Mouse (Mus musculus) c-Kit-positive CD71-positive TER-119-positive erythroid progenitor cells, embryonic 14.5 days (primary cell): Measurements from ENCODE around the gene Dnah8.
A peak's percentile ranks its signal among the peaks of the same experiment; 100 is the strongest.
"Not testable (repeated sequence)": the region's sequence is repeated elsewhere in the genome, so short reads cannot be mapped to it uniquely, and the experiment has no call there.

ENCODE experiments used
- DNase-seq: peaks from one replicate; pipeline ENCODE4 v3.0.0-alpha.2; 2013; ENCODE audit warnings: low spot score

The Dnah8 gene

GRCm38 (mm10) chr17:30624132-30624531 is at the start of gene Dnah8:
Gene Dnah8, plus strand, starts transcription at chr17:30624354.
- DNase-seq = not testable (repeated sequence)

GRCm38 (mm10) chr17:30574783-30575075 is 49.4 kb upstream of the Dnah8 start:
- no peak for DNase-seq

- DNase-seq = peak; percentile 49
Measured at GRCm38 (mm10) chr17:30575121-30575904, 48.8 kb upstream of the Dnah8 start.

GRCm38 (mm10) chr17:30575941-30576773 is 48.0 kb upstream of the Dnah8 start, which contains the start of gene Btbd9:
Gene Btbd9, minus strand, starts transcription at chr17:30576488.
- DNase-seq = peak; percentile 97

GRCm38 (mm10) chr17:30576946-30577345 is 47.2 kb upstream of the Dnah8 start:
- no peak for DNase-seq

GRCm38 (mm10) chr17:30580781-30581180 is 43.4 kb upstream of the Dnah8 start:
- DNase-seq = no peak

- no peak for DNase-seq
Measured at GRCm38 (mm10) chr17:30581201-30581600, 43.0 kb upstream of the Dnah8 start.

GRCm38 (mm10) chr17:30582313-30582712 is 41.8 kb upstream of the Dnah8 start:
- DNase-seq = no peak

GRCm38 (mm10) chr17:30583258-30584001 is 40.7 kb upstream of the Dnah8 start:
- DNase-seq = no peak

- DNase-seq = peak; percentile 46
Measured at GRCm38 (mm10) chr17:30590417-30591198, 33.5 kb upstream of the Dnah8 start.

GRCm38 (mm10) chr17:30594407-30594806 is 29.7 kb upstream of the Dnah8 start:
- DNase-seq = no peak

- DNase-seq = no peak
Measured at GRCm38 (mm10) chr17:30594846-30595245, 29.3 kb upstream of the Dnah8 start.

GRCm38 (mm10) chr17:30597786-30598185 is 26.4 kb upstream of the Dnah8 start:
- DNase-seq = no peak

- DNase-seq = no peak
Measured at GRCm38 (mm10) chr17:30598300-30598699, 25.9 kb upstream of the Dnah8 start.

- DNase-seq = no peak
Measured at GRCm38 (mm10) chr17:30602175-30602574, 22.0 kb upstream of the Dnah8 start.

GRCm38 (mm10) chr17:30604296-30604695 is 19.9 kb upstream of the Dnah8 start:
- DNase-seq = no peak

GRCm38 (mm10) chr17:30605001-30605400 is 19.2 kb upstream of the Dnah8 start:
- no peak for DNase-seq

- no peak for DNase-seq
Measured at GRCm38 (mm10) chr17:30606206-30606605, 17.9 kb upstream of the Dnah8 start.

GRCm38 (mm10) chr17:30606634-30607081 is 17.5 kb upstream of the Dnah8 start:
- no peak for DNase-seq

- no peak for DNase-seq
Measured at GRCm38 (mm10) chr17:30607330-30607729, 16.8 kb upstream of the Dnah8 start.

GRCm38 (mm10) chr17:30607909-30608495 is 16.2 kb upstream of the Dnah8 start:
- no peak for DNase-seq
